Mouse (Mus musculus) C2C12 (cell line): Measurements from ENCODE around the gene Cnbp. TPM values are rescaled to one million over a fixed set of nuclear protein-coding genes. Genes with fewer than 3 reads are reported as not detected.

Experiments used
- H3K27me3 ChIP-seq: one replicate; pipeline ENCODE4 v1.6.1; 2011; ENCODE audit not compliant: control insufficient read depth, insufficient read depth, insufficient read length
- H3K36me3 ChIP-seq: one replicate; pipeline ENCODE4 v1.6.1; 2011; ENCODE audit not compliant: control insufficient read depth, insufficient read depth
- H3K4me3 ChIP-seq: one replicate; pipeline ENCODE4 v1.5.1; 2011; ENCODE audit warnings: mild to moderate bottlenecking, control low read depth; ENCODE audit not compliant: poor library complexity, insufficient read depth, severe bottlenecking
- H3K79me2 ChIP-seq: one replicate; pipeline ENCODE4 v1.6.1; 2011; ENCODE audit not compliant: control insufficient read depth, insufficient read depth
- H3K79me3 ChIP-seq: one replicate; pipeline ENCODE4 v1.6.1; 2011; ENCODE audit warnings: low read depth, control low read depth
- H3ac ChIP-seq: one replicate; pipeline ENCODE3; 2011; ENCODE audit warnings: low read depth; ENCODE audit not compliant: control insufficient read depth, insufficient read length
- CEBPB ChIP-seq: IDR thresholded peaks from one replicate; pipeline ENCODE4 v1.6.1; 2011; ENCODE audit warnings: low read depth, mild to moderate bottlenecking, control low read depth, moderate library complexity
- CTCF ChIP-seq: IDR thresholded peaks from one replicate; pipeline ENCODE4 v1.5.1; 2011; ENCODE audit not compliant: control insufficient read depth, insufficient read depth, insufficient read length
- FOSL1 ChIP-seq: IDR thresholded peaks from one replicate; pipeline ENCODE4 v1.8.0; 2011; ENCODE audit warnings: mild to moderate bottlenecking, low read length; ENCODE audit not compliant: poor library complexity, insufficient read depth, severe bottlenecking
- MAX ChIP-seq: IDR thresholded peaks from one replicate; pipeline ENCODE4 v1.6.1; 2011; ENCODE audit warnings: mild to moderate bottlenecking, control low read depth
- MYOD1 ChIP-seq: IDR thresholded peaks from one replicate; pipeline ENCODE4 v1.6.1; 2011; ENCODE audit warnings: low read depth; ENCODE audit not compliant: control insufficient read depth, insufficient read length
- MYOG ChIP-seq: IDR thresholded peaks from one replicate; pipeline ENCODE4 v1.6.1; 2011; ENCODE audit not compliant: control insufficient read depth, insufficient read length; ENCODE audit errors: extremely low read depth
- USF1 ChIP-seq: IDR thresholded peaks from one replicate; pipeline ENCODE4 v1.6.1; 2011; ENCODE audit warnings: low read depth, mild to moderate bottlenecking, control low read depth, moderate library complexity
- polyA plus RNA-seq: library from polyadenylated mRNA; unstranded; fragments of >200 nt; fragmentation: generic; extraction: Trizol; gene quantifications from one replicate; pipeline ENCODE4 v1.2.1, GENCODE M21; 2012; ENCODE audit warnings: missing spikeins

Gene Cnbp
- polyA plus RNA-seq, 1 experiment, result 353 TPM

- no peak for TF ChIP-seq MYOD1
- no peak for TF ChIP-seq CTCF
- TF ChIP-seq CEBPB, result no peak
- no peak for TF ChIP-seq MYOG
- TF ChIP-seq MAX, result no peak
- TF ChIP-seq USF1, result no peak
- TF ChIP-seq FOSL1, result no peak
- Histone ChIP-seq H3K79me3 (peaks cover 4% of the 10 kb centered on the region), H3ac (no peak overlapping the region), H3K36me3 (peaks cover 4% of the 10 kb centered on the region), H3K79me2 (peaks cover 22% of the 10 kb centered on the region), H3K4me3 (no peak overlapping the region), H3K27me3 (no peaks in the 10 kb centered on the region)
Measured at GRCm38 (mm10) chr6:87807735-87808440, 43.0 kb downstream of the Cnbp start.

GRCm38 (mm10) chr6:87806857-87807256, 44.0 kb downstream of the Cnbp start:
- TF ChIP-seq CTCF (no peak), MAX (no peak), MYOD1 (no peak), MYOG (no peak), USF1 (no peak), CEBPB (no peak), FOSL1 (no peak)
- Histone ChIP-seq H3K36me3 (no peaks in the 10 kb centered on the region), H3K79me2 (peaks cover 22% of the 10 kb centered on the region), H3K27me3 (no peaks in the 10 kb centered on the region), H3K4me3 (no peak overlapping the region), H3K79me3 (peaks cover 4% of the 10 kb centered on the region), H3ac (no peak overlapping the region)

- Histone ChIP-seq H3K27me3 (no peaks in the 10 kb centered on the region), H3K36me3 (no peaks in the 10 kb centered on the region), H3K4me3 (no peak overlapping the region), H3K79me3 (peaks cover 4% of the 10 kb centered on the region), H3K79me2 (peaks cover 22% of the 10 kb centered on the region), H3ac (no peak overlapping the region)
- TF ChIP-seq MYOG (no peak), MYOD1 (no peak), USF1 (no peak), CEBPB (no peak), FOSL1 (no peak), MAX (no peak)
Measured at GRCm38 (mm10) chr6:87806028-87806427, 44.9 kb downstream of the Cnbp start.

GRCm38 (mm10) chr6:87805448-87805847, 45.5 kb downstream of the Cnbp start:
- TF ChIP-seq MYOD1, result no peak
- TF ChIP-seq USF1, result no peak
- TF ChIP-seq FOSL1, result no peak
- no peak for TF ChIP-seq CEBPB
- TF ChIP-seq MAX, result no peak
- TF ChIP-seq CTCF, result no peak
- TF ChIP-seq MYOG, result no peak
- peaks cover 22% of the 10 kb centered on the region for H3K79me2 ChIP-seq
- H3K27me3 ChIP-seq, result no peaks in the 10 kb centered on the region
- H3K4me3 ChIP-seq, result no peak overlapping the region
- H3K36me3 ChIP-seq, result no peaks in the 10 kb centered on the region
- H3K79me3 ChIP-seq, result peaks cover 4% of the 10 kb centered on the region
- H3ac ChIP-seq, result no peak overlapping the region

- TF ChIP-seq MYOG, result no peak
- TF ChIP-seq FOSL1, result no peak
- no peak for TF ChIP-seq CTCF
- TF ChIP-seq MYOD1, result no peak
- TF ChIP-seq MAX, result no peak
- H3ac ChIP-seq, result no peak overlapping the region
- H3K4me3 ChIP-seq, result no peak overlapping the region
- H3K27me3 ChIP-seq, result no peaks in the 10 kb centered on the region
- peaks cover 18% of the 10 kb centered on the region for H3K79me2 ChIP-seq
- no peaks in the 10 kb centered on the region for H3K36me3 ChIP-seq
- H3K79me3 ChIP-seq, result peaks cover 4% of the 10 kb centered on the region
Measured at GRCm38 (mm10) chr6:87804886-87805285, 46.0 kb downstream of the Cnbp start.
